Mouse (Mus musculus) heart, postnatal 25 days (tissue): ENCODE results near the gene Smcr8. TPM values are rescaled to one million over a fixed set of nuclear protein-coding genes. Genes with fewer than 3 reads are reported as not detected.
"Not testable (repeated sequence)": the region's sequence is repeated elsewhere in the genome, so short reads cannot be mapped to it uniquely, and the experiment has no call there.

ENCODE experiments used
- DNase-seq: peaks from one replicate; pipeline ENCODE4 v3.0.0; 2022; ENCODE audit warnings: low spot score
- intact Hi-C: fragments of 180-260 bp; cut with DNase I; formaldehyde crosslinking; loops from one replicate; pipeline ENCODE4 v1.15.1; 2025
- total RNA-seq, 2 experiments: library from RNA; stranded (reverse); gene quantifications; 2 replicates each; pipeline ENCODE4 v1.2.3; 2021

Gene Smcr8
- total RNA-seq, 2 experiments from 2014 or later = 13.4 to 16.3 TPM

GRCm38 (mm10) chr11:60777801-60778370, 562 bp downstream of the Smcr8 start:
- no peak for DNase-seq
- intact Hi-C loops = loop anchor here (2.0 to 5.0 kb wide), 5 partner anchors 49 to 241 kb away; partner anchors contain the start of genes Alkbh5, Mief2 and Tmem11

DNA sequence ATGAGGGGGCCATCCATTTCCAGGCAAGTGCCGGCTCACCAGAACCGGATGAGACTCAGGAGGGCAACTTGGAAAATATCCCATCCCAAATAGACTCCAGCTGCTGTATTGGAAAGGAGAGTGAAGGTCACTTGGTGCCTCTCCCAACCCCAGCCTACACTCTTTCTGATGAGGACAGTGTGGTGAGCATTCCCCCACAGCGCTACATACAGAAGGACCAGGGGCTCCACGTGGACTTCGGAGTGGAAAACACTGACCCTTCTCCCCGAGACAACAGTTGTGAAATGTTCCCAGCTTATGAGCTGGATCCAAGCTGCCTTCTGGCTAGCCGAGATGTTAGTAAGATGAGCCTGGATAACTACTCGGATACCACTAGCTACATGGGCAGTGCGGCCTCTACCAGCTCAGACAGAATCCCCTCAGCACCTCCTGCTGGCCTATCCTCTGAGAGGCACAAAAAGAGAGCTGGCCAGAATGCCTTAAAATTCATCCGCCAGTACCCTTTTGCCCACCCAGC, 2.4 kb downstream of the Smcr8 start:
- intact Hi-C loops = loop anchor here (2.0 to 5.0 kb wide), 4 partner anchors 53 to 242 kb away; partner anchors contain the start of genes Alkbh5 and Tmem11

DNA sequence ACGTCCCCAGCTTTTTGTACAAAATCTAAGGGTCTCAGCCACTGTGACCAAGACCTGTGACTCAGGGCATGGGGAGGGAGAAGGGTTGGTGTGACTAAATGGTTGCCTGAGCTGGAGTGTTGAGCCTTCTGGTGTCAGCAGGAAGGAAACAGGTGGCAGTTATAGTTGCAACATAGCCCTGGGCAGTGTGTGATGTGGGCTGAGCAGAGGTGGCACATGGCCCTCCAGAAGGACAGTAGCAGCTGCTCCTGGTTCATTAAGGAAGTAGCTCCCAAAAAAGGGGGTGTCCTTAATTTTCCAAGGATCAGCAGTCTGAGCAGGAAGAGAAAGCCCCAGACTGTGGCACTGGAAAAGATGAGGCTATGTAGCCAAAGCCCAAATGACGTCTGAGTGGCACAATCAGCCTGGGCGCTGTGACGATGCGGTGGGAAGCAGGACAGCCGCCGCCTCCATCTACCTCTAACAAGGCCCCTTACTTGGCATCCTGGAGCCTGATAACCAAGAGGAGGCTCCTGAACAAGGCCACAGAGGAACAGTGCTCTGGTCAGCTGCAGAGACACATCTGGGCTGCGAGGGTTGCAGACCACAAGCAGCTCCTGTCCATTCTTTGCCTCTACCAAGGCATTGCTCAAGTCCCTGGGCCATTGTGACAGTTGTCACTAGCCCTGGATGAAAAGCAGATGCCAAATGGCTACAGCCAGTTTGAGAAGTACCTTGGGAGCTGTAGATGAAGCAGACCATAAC, 7.0 kb downstream of the Smcr8 start:
- intact Hi-C loops = no loop called here
- DNase-seq = no peak

More for the DNA sequence above, 2.4 kb downstream of the Smcr8 start:
- no peak for DNase-seq

DNA sequence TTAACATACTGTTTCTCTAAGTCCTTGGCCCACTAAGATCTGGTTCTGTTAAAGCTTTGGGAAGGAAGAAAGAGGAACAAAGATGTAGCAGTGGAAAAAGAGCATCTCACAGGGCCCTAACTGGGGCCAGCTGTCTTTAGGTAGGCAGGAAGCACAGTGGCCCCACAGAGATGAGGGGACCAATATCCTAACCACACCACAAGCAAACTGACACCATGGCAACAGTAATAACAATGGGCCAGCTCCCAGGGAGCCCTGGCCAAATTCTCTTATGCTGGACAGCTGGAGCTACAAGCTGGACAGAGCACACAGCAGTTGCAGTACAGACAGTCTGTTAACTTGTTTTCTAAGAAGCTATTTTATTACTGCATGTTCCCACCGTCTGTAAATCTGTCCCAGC, 10.3 kb downstream of the Smcr8 start:
- DNase-seq = peak; percentile 48
- intact Hi-C loops = no loop called here

- no peak for DNase-seq
- intact Hi-C loops = no loop called here
Measured at GRCm38 (mm10) chr11:60790472-60790871, 13.1 kb downstream of the Smcr8 start.

GRCm38 (mm10) chr11:60796342-60796741, 19.0 kb downstream of the Smcr8 start:
- intact Hi-C loops = no loop called here
- no peak for DNase-seq

DNA sequence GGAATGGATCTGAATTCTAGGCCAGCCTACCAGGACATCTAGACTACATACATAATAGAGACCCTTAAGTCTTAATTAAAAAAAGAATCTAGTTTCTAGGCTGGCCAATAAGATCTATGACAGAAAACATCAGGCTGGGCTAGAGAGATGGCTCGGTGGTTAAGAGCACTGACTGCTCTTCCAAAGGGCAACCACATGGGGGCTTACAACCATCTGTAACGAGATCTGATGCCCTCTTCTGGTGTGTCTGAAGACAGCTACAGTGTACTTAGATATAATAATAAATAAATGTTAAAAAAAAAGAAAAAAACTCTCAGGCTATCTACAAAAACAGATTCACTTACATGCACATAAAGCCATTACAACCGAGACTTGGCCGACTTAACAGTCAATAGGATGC, 22.7 kb downstream of the Smcr8 start:
- DNase-seq = no peak
- intact Hi-C loops = no loop called here

- no peak for DNase-seq
- intact Hi-C loops = no loop called here
Measured at GRCm38 (mm10) chr11:60800892-60801291, 23.6 kb downstream of the Smcr8 start.

- intact Hi-C loops = no loop called here
Measured at GRCm38 (mm10) chr11:60808286-60809070, 31.2 kb downstream of the Smcr8 start.

GRCm38 (mm10) chr11:60809546-60809945, 32.2 kb downstream of the Smcr8 start:
- intact Hi-C loops = no loop called here
- no peak for DNase-seq

More at GRCm38 (mm10) chr11:60808286-60809070, 31.2 kb downstream of the Smcr8 start:
- DNase-seq = no peak

DNA sequence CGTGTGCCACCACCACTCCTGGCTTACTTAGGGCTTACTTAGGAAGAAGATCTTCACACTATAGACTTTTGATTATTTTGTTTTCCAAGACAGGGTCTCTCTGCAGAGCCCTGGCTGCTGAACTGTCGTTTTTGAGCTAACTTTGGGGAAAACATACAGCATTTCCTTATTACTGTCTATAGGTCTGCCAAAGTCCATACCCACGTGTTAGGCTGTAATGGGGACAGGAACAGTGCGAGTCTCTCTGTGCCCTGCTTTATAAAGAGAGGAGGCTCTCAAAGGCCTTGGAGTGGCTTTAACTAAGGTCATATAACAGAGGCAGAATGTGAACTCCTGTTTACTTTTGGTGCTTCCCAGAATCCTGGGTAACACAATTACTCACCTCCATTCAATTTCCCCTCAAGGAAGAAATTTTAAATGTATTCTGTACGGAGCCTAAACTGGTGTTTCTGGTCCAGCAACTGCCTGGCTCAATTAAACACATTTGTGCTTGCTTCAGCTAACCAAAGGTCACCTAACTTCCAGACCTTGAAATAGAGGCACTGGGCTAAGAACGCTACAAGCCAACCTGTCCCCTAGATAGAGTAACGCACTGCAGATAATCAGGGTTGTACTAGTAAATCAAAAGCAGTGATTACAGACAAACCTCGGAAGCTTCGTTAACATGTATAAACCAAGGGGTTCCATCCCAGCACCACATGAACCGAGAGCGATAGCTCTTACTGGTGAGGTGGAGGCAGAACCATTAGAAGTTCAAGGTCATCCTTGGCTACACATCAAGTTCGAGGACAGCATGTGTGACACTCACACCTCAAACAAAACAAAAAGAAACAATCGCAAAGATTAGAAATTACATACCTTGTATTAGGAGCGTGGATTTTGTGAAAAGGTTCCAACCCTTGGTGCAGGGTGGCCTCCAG, 33.0 kb downstream of the Smcr8 start:
- intact Hi-C loops = no loop called here
- DNase-seq = no peak

GRCm38 (mm10) chr11:60811054-60811460, 33.7 kb downstream of the Smcr8 start:
- DNase-seq = peak; percentile 90
- intact Hi-C loops = no loop called here

DNA sequence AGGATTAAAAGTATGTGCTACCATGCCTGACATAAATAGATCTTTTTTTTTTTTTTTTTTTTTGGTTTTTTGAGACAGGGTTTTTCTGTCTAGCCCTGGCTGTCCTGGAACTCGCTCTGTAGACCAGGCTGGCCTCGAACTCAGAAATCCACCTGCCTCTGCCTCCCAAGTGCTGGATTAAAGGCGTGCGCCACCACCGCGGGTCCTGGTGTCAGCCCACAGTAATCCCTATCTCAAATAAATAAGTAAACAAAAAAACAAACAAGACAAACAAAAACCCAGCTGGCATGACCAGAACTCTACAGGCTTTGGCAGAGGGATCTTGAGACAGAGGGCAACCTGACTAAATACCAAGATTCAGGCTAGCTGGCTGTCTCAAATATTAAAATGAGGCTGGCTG, 34.3 kb downstream of the Smcr8 start, which contains the start of gene Shmt1:
Gene Shmt1, minus strand, starts transcription at position 101 of the 400 bp plus-strand sequence.
- intact Hi-C loops = not testable (repeated sequence)

GRCm38 (mm10) chr11:60816398-60816797, 39.1 kb downstream of the Smcr8 start:
- DNase-seq = no peak
- intact Hi-C loops = no loop called here

More for the DNA sequence above, 34.3 kb downstream of the Smcr8 start, which contains the start of gene Shmt1:
- not testable (repeated sequence) for DNase-seq

GRCm38 (mm10) chr11:60823771-60824170, 46.4 kb downstream of the Smcr8 start:
- intact Hi-C loops = no loop called here
- no peak for DNase-seq

DNA sequence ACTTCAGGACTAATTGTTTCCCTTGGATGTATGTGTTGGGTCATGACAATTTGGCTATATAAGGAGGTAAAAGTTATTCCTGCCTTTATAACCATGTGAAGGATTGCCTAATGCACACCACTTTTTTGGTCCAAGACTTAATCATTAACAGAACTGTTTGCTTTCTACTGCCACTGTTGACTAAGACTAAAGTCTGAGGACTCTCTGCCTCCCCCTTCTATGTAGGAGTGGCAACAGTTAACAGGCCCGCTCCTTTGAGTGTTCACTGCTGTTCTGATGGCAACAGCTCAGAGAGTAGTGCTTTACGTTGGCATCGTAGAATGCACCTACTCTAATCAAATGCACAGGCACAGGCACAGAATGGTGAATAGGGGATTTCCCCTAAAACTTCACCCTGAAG, 47.9 kb downstream of the Smcr8 start:
- intact Hi-C loops = loop anchor here (5.0 kb wide), 1 partner anchor 128 kb away; the partner anchor contains the start of gene Llgl1

DNA sequence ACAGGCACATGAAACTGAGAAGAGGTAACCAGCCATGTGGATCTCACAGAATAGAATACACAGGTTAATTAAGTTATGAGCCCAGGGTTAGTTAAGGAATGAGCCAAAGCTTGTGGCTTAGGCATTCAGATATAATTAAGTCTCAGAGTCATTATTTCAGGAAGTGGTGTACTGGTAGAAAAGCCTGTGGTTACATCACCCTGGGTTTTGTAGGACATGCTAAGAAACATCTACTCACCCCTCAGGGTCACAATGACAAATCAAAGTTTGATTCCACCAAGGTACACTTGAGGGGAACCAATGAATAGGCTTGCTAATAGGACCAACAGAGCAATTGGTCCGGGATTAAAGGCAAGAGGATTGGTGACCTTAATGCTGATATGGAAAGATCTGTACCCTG, 49.4 kb downstream of the Smcr8 start:
- intact Hi-C loops = loop anchor here (1.0 to 5.0 kb wide), 2 partner anchors 129 to 265 kb away; partner anchors contain the start of gene Llgl1
- DNase-seq = no peak

More for the DNA sequence above, 47.9 kb downstream of the Smcr8 start:
- DNase-seq = no peak

DNA sequence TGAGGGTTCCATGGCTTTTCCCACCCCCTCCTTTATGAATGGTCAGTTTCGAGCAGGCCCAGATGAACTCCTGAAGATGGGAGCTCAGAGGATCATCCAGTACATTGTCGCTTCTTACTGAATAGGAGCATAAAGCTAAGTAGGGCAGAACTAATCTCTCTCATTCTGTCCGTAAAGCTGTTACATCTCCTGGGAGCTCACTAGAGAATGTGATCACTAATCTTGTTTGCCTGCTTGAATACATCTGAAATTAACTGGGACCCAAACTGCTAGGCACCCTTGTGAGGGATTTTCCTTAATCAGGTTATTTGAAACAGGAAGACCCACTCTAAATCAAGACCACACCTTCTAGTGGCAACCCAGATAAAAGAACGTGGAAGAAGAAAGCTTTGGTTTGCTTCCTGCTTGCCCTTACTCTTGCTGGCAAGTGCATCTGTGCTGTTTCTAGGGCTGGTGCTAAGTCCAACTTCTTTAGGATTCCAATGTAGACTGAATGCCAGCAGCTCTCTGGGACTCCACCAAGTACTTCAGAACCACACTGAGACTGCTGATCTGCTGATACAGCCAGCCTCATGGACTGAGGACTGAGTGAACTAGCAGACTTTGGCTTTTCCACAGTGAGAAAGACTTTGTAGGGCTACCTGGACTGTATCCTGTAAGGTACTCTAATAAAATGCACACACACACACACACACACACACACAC, 50.1 kb downstream of the Smcr8 start:
- intact Hi-C loops = loop anchor here (5.0 kb wide), 1 partner anchor 130 kb away; the partner anchor contains the start of gene Llgl1
- no peak for DNase-seq
